Mouse (Mus musculus): ENCODE measurements around the gene Olfr1508. TPM values are rescaled to one million over a fixed set of nuclear protein-coding genes. Genes with fewer than 3 reads are reported as not detected.
"Not testable (repeated sequence)": the region's sequence is repeated elsewhere in the genome, so short reads cannot be mapped to it uniquely, and the experiment has no call there.

Gene Olfr1508
- polyA plus RNA-seq (2015; fragmentation: Nextera tagmentation; extraction: Ambion mirVana), result not detected in 2 replicates

GRCm38 (mm10) chr14:52467395-52467794 is at the start of gene Olfr1508:
TSS of gene Olfr1508 (minus strand) at chr14:52467495.
- Histone ChIP-seq H3K4me3 (replicated peaks) (no peak within 1 kb of the TSS), H3K9me3 (replicated peaks) (no peaks in the 10 kb centered on the region), H3K4me1 (no peaks in the 10 kb centered on the region), H3K9ac (no peak within 1 kb of the TSS), H3K4me2 (no peak within 1 kb of the TSS), H3K27ac (no peak within 1 kb of the TSS), H3K36me3 (no peaks in the 10 kb centered on the region), H3K27me3 (no peaks in the 10 kb centered on the region)
- ATAC-seq (replicated peaks; ENCODE audit: low FRiP score), result no peak
- 70% methylated on average over 2 of the region's 2 CpGs for WGBS

DNA sequence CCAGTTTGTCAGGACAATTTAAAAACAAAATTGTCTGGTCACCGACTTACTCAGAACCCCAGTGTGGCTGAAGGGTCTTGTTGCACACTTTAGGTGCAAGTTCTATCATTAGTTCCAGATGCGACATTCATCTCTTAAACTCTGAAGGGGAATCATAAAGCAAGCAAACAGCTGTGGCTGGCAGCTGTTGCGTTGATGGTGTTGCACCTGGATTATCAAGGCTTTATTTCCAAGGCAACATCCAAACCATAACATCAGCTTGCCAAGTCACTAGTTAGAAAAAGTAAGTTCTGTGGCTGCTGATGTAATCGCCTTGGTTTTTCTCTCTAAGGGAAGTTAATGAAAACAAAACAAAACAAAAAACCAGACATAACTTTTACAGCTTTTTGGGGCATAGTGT is 28.2 kb upstream of the Olfr1508 start, which contains the start of gene Olfr1507:
TSS of gene Olfr1507 (minus strand) at position 234 of the 400 bp plus-strand sequence.
- WGBS, result 83% methylated on average over 4 of the region's 4 CpGs
- H3K4me2 ChIP-seq, result no peak within 1 kb of the TSS
- H3K4me1 ChIP-seq, result no peaks in the 10 kb centered on the region
- H3K9me3 ChIP-seq (replicated peaks), result no peaks in the 10 kb centered on the region
- H3K9ac ChIP-seq, result no peak within 1 kb of the TSS
- no peaks in the 10 kb centered on the region for H3K36me3 ChIP-seq
- no peak for ATAC-seq (replicated peaks; ENCODE audit: low FRiP score)
- H3K27ac ChIP-seq, result no peak within 1 kb of the TSS
- no peak within 1 kb of the TSS for H3K4me3 ChIP-seq (replicated peaks)
- no peaks in the 10 kb centered on the region for H3K27me3 ChIP-seq

DNA sequence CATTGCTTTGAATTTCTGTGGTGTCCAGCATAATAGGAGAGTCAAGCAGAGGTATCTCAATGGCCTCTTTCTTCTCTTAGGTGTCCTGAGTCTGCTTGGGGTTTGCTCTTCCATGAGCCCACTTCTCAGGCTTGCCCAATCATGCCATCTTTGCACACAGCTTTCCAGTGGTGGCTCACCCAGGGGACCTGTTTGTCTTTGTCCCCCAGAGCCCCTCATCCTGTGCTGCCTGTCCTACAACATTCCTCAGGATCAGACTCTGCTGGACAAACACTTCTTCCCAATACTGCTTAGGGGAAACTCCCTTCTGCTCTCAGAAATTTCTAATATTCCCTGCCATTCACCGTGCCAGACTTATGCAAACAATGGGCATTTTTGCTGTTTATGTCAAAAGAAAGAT is 1.6 kb downstream of the Olfr1508 start:
- 83% methylated on average over 1 of the region's 1 CpGs for WGBS
- H3K9ac ChIP-seq, result no peak overlapping the region
- H3K4me1 ChIP-seq, result no peaks in the 10 kb centered on the region
- no peak overlapping the region for H3K27ac ChIP-seq
- H3K27me3 ChIP-seq, result no peaks in the 10 kb centered on the region
- H3K4me3 ChIP-seq (replicated peaks), result no peak overlapping the region
- ATAC-seq (replicated peaks; ENCODE audit: low FRiP score), result no peak
- H3K4me2 ChIP-seq, result no peak overlapping the region
- H3K36me3 ChIP-seq, result no peaks in the 10 kb centered on the region
- H3K9me3 ChIP-seq (replicated peaks), result no peaks in the 10 kb centered on the region

DNA sequence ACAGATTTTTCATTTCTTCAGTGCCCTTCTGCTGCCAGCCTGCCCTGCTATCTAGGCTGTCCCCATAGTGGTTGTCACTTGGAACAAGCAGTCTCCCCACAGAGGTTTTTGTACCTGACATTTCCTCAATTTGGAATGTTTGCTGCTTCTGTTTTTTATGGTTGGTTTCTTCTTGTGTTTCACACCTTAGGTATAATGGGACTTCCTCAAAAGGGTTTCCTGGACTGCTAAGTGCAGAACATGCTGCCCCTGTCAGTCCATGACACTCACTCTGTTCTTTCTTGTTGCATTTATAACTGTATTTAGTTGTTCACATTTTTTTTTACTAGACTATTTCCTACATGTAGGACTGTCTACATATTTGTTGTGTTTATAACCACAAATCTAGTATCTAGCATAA is 5.4 kb downstream of the Olfr1508 start:
- no peak for ATAC-seq (replicated peaks; ENCODE audit: low FRiP score)
- Histone ChIP-seq H3K27ac (no peak overlapping the region), H3K27me3 (no peaks in the 10 kb centered on the region), H3K4me1 (no peaks in the 10 kb centered on the region), H3K9me3 (replicated peaks) (no peaks in the 10 kb centered on the region), H3K4me3 (replicated peaks) (no peak overlapping the region), H3K36me3 (no peaks in the 10 kb centered on the region), H3K9ac (no peak overlapping the region), H3K4me2 (no peak overlapping the region)

GRCm38 (mm10) chr14:52451138-52451537 is 16.2 kb downstream of the Olfr1508 start:
- no peak for ATAC-seq (replicated peaks; ENCODE audit: low FRiP score)
- H3K9me3 ChIP-seq (replicated peaks), result no peaks in the 10 kb centered on the region
- no peaks in the 10 kb centered on the region for H3K27me3 ChIP-seq
- no peak overlapping the region for H3K9ac ChIP-seq
- WGBS, result 89% methylated on average over 8 of the region's 8 CpGs
- no peaks in the 10 kb centered on the region for H3K36me3 ChIP-seq
- no peaks in the 10 kb centered on the region for H3K4me1 ChIP-seq
- no peak overlapping the region for H3K27ac ChIP-seq
- H3K4me2 ChIP-seq, result no peak overlapping the region
- H3K4me3 ChIP-seq (replicated peaks), result no peak overlapping the region

GRCm38 (mm10) chr14:52442690-52443089 is 24.6 kb downstream of the Olfr1508 start, which contains the start of gene Olfr1509:
TSS of gene Olfr1509 (plus strand) at chr14:52442990.
- H3K9me3 ChIP-seq (replicated peaks), result no peaks in the 10 kb centered on the region

DNA sequence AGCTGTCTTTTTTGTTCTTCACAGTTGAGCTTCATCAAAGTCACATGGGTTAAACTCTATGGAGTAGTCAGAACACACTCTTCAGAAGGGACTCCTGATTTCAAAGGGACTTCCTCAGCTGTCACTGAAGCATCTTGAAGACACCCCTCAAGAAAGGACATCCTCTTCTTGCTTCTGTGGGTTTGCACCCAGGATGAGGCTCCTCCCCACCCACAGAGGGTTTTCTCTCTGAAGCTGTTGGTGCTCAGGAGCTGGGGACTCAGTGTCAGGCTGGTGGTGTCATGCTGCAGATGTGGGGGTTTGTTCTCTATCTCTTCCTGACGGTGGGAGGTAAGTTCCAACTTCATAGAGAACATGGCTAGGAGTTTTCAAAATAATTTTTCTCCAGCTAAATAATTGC is 39.6 kb downstream of the Olfr1508 start:
- no peak overlapping the region for H3K4me2 ChIP-seq
- 84% methylated on average over 1 of the region's 1 CpGs for WGBS
- H3K36me3 ChIP-seq, result no peaks in the 10 kb centered on the region
- H3K9me3 ChIP-seq (replicated peaks), result no peaks in the 10 kb centered on the region
- H3K4me3 ChIP-seq (replicated peaks), result no peak overlapping the region
- no peaks in the 10 kb centered on the region for H3K27me3 ChIP-seq
- H3K27ac ChIP-seq, result no peak overlapping the region
- no peaks in the 10 kb centered on the region for H3K4me1 ChIP-seq
- ATAC-seq (replicated peaks; ENCODE audit: low FRiP score), result no peak
- no peak overlapping the region for H3K9ac ChIP-seq

More at GRCm38 (mm10) chr14:52442690-52443089, 24.6 kb downstream of the Olfr1508 start, which contains the start of gene Olfr1509:
- Histone ChIP-seq H3K27ac (no peak within 1 kb of the TSS), H3K4me1 (no peaks in the 10 kb centered on the region), H3K4me2 (no peak within 1 kb of the TSS), H3K36me3 (no peaks in the 10 kb centered on the region), H3K27me3 (no peaks in the 10 kb centered on the region), H3K9ac (no peak within 1 kb of the TSS), H3K4me3 (replicated peaks) (no peak within 1 kb of the TSS)
- no peak for ATAC-seq (replicated peaks; ENCODE audit: low FRiP score)

DNA sequence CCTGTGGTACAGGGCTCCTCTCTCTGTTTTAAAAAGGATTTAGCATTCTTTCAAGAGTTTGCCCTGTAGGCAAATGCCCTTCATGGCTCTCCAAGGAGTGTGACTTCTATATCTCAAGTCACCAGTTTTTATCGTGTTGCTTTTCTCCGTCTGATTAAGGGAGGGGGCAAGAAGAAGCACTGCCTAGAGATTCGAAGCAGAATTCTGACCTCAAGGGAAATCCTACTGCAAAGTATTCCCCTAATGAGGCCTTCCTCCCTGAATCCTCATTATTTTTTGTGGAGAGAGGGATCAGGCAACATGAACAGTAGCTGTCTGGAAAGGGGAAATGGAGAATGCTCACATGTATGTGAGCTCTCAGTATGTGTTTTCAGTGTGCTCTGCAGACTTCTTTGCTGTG is 53.0 kb downstream of the Olfr1508 start, which contains the start of gene Olfr1510:
TSS of gene Olfr1510 (minus strand) at position 101 of the 400 bp plus-strand sequence.
- WGBS, result 83% methylated on average over 3 of the region's 3 CpGs
- Histone ChIP-seq H3K27me3 (no peaks in the 10 kb centered on the region), H3K4me2 (no peak within 1 kb of the TSS), H3K36me3 (no peaks in the 10 kb centered on the region), H3K9me3 (replicated peaks) (no peaks in the 10 kb centered on the region), H3K4me3 (replicated peaks) (no peak within 1 kb of the TSS), H3K9ac (no peak within 1 kb of the TSS), H3K4me1 (no peaks in the 10 kb centered on the region), H3K27ac (no peak within 1 kb of the TSS)
- ATAC-seq (replicated peaks; ENCODE audit: low FRiP score), result no peak

GRCm38 (mm10) chr14:52410142-52410919 is 57.0 kb downstream of the Olfr1508 start:
- not testable (repeated sequence) for H3K4me2 ChIP-seq; H3K9me3 ChIP-seq (replicated peaks); H3K36me3 ChIP-seq; H3K4me1 ChIP-seq; H3K27ac ChIP-seq; H3K4me3 ChIP-seq (replicated peaks); H3K9ac ChIP-seq; H3K27me3 ChIP-seq
- peak; percentile 56; the same call in 1 of the 2 replicates for ATAC-seq (replicated peaks; ENCODE audit: low FRiP score)
- WGBS, result 71% methylated on average over 7 of the region's 10 CpGs

Other genes with a start within 250 kb of the Olfr1508 start
- 33.8 and 40.5 TPM in 2 replicates for gene Chd8, start 209.7 kb downstream of the Olfr1508 start, polyA plus RNA-seq (2015; fragmentation: Nextera tagmentation; extraction: Ambion mirVana)
- gene Tox4, start 188.3 kb downstream of the Olfr1508 start, polyA plus RNA-seq (2015; fragmentation: Nextera tagmentation; extraction: Ambion mirVana), result 44.6 and 49.1 TPM in 2 replicates
- 21.9 and 23.5 TPM in 2 replicates for gene Rab2b, start 187.9 kb downstream of the Olfr1508 start, polyA plus RNA-seq (2015; fragmentation: Nextera tagmentation; extraction: Ambion mirVana)
- 52.1 and 52.8 TPM in 2 replicates for gene Mettl3, start 162.4 kb downstream of the Olfr1508 start, polyA plus RNA-seq (2015; fragmentation: Nextera tagmentation; extraction: Ambion mirVana)
- 37.8 and 39.3 TPM in 2 replicates for gene Sall2, start 138.7 kb downstream of the Olfr1508 start, polyA plus RNA-seq (2015; fragmentation: Nextera tagmentation; extraction: Ambion mirVana)
- not detected in 2 replicates for gene Olfr1513, start 111.1 kb downstream of the Olfr1508 start, polyA plus RNA-seq (2015; fragmentation: Nextera tagmentation; extraction: Ambion mirVana)
- not detected in 2 replicates for gene Olfr1512, start 88.3 kb downstream of the Olfr1508 start, polyA plus RNA-seq (2015; fragmentation: Nextera tagmentation; extraction: Ambion mirVana)
- gene Olfr1511, start 70.1 kb downstream of the Olfr1508 start, polyA plus RNA-seq (2015; fragmentation: Nextera tagmentation; extraction: Ambion mirVana), result not detected in 2 replicates
- not detected in 2 replicates for gene Olfr1510, start 53.1 kb downstream of the Olfr1508 start, polyA plus RNA-seq (2015; fragmentation: Nextera tagmentation; extraction: Ambion mirVana)
- gene Olfr1509, start 24.5 kb downstream of the Olfr1508 start, polyA plus RNA-seq (2015; fragmentation: Nextera tagmentation; extraction: Ambion mirVana), result not detected in 2 replicates
- not detected in 2 replicates for gene Olfr1507, start 28.3 kb upstream of the Olfr1508 start, polyA plus RNA-seq (2015; fragmentation: Nextera tagmentation; extraction: Ambion mirVana)